Mouse (Mus musculus) frontal cortex, postnatal 10 days (tissue): Measurements from ENCODE around the gene Yy1.
"Not testable (repeated sequence)": the region's sequence is repeated elsewhere in the genome, so short reads cannot be mapped to it uniquely, and the experiment has no call there.

ENCODE experiments used
- DNase-seq, 2 experiments: peaks; one replicate each; pipeline ENCODE4 v3.0.0; 2022; ENCODE audit warnings: low spot score in 2 of 2, mixed read lengths in 1 of 2

Gene Yy1

DNA sequence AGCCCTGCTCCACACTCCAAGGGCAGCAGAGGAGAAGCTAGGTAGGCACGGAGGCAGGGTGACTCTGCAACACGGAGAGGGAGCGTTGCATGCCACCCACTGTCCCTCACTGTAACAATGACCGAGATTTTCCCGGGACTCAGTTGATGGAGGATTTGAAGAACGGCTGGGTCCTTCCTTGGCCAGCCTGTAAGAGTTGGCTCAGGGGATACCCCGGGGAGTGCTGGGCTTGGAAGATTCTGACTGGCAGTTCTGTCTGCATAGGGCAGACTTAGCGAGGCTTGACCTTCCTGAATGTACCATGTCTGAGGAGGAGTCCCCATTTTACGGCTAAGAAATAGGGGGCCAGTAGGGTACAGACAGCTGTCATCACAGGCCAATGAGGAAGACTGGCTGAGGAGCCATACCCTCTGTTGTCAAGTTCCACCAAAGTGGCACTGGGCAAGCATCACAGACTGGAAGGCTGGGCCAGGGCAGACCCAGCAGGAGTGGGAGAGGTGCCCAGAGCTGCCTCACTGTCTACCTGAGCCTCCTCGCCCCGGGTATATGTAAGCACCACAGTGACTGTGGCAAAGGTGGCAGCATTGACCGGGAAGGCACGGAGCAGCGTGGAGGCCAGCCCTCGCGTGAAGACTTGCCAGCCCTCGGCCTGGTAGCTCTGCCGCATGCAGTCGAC, 33.6 kb downstream of the Yy1 start:
- DNase-seq = no peak

DNA sequence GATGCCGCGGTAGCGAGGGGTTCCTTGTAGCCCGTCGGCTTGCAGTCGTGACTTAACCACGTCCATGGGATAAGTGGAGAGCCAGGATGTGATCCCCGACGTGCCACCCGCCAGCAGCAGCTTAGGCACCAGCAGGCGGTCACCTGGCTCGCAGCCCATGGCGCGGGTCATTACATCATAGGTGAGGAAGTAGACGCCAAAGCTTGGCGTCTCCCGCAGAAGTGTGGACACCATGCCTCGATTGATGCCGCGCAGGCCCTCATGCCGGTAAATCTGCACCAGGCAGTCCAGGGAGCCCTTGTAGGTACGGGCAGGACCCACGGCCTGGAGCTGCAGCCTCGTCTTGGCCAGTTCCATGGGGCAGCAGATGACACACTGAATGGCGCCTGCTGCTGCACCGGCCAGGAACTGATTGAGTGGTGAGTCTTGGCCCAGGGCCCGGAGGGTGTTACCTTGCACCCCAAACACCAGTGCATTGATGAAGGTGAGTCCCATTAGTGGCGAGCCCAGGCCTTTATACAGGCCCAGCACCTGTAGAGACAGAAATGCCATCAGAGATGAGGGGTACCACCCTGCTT, 34.3 kb downstream of the Yy1 start:
- DNase-seq = peak in 1 of 2 experiments; percentile 17

DNA sequence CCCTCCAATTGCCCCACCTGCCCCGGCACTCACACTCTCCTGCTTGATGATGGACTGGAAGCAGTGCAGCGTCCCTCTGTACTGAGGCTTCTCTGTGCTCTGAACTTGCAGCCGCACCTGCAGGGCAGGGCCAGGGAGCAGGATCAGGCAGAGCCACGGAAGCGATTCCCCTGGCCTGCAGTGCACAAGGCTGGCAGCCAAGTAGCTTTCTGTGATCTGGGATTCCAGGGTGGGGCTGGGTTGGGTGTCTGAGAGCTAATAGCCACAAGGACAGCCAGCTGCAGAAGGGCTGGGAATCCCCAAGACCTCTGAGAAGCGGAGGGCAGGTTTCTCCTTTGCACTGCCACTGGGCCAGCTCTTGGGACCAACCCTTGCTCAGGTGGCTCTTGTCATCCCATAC, 34.9 kb downstream of the Yy1 start:
- no peak for DNase-seq

DNA sequence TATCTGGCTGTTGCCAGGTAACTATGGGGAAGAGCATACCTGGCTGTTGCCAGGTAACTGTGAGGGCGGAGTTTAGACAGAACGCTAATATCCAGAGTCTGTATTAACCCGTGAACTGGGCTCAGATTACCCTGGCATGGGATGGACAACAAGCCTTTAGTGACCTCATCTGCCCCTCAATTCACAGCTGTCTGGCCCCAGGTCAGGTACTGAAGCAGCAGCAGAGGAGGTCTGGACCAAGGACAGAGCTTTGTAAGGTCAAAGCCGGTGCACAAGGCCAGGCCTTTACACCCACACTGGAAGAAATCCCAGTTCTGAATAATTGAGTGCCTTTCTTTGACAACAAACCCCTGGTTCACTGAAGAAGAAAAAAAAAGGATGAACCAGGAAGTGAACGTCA, 36.9 kb downstream of the Yy1 start:
- no peak for DNase-seq

DNA sequence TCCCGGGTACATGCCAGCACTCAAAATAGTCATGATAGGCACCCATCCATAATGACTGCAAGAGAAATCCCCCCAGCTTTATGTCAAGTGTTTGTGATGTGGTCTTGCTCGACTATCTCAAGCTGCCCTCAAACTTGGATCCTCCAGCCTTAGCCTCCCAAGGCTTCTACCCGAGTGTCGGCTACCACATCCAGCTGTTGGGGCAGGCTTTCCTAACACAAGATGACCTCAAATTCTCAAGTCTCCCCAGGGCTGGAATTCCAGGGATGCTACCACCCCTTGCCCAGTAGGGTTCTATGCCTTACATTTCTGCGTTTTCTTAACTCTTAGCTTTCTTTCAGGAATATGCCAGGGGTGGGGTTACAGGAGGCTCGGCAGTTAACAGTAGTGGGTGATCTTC, 37.6 kb downstream of the Yy1 start:
- no peak for DNase-seq

DNA sequence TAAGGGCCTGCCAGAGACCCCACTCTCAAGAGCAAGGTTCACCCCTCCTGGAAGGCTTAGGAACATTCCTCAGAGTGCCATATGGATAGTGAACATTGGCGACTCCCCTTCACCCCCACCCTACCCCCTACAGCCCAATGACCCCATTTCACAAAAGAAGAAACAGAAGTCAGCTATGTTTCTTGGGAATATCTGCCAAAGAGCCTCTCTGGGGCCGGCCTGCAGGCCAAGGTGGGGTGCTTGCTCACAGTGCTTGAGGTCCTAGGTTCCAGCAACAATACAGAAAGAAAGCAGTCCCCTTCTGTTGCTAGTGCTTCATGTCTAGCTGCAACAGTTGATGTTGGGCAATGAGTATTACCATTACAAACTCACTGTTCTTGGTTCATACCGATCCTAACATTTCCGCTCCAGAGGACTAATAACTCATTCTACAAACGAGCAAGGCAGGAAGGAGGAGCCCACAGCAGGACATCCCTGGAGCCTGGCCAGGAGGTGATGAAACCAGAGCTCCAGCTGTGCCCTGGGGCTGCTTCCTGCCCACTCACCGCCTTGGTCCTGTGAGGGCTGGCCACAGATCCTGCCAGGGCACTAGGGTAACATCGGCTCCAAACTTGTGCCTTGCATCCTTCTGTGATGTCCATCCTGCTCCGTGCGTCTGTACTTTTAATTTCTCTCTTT, 39.3 kb downstream of the Yy1 start:
- DNase-seq = no peak

DNA sequence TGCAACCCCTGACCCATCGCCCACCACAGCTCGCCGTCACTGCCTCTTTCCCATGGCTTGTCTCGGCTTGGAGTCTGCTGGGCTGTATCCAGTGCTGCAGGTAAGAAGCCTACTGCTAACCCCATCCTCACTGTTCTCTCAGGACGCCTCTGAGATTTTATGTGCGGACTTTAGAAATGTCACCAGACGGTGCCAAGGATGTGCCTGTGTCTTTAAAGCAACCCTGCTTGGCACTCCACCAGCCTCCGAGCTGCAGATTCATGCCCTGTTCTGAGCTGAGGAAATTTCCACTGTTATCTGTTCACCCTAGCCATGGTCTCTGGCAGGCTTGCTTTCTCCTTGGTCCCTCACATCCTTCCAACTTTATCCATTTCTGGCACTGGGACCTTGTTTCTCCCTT, 40.1 kb downstream of the Yy1 start:
- no peak for DNase-seq

DNA sequence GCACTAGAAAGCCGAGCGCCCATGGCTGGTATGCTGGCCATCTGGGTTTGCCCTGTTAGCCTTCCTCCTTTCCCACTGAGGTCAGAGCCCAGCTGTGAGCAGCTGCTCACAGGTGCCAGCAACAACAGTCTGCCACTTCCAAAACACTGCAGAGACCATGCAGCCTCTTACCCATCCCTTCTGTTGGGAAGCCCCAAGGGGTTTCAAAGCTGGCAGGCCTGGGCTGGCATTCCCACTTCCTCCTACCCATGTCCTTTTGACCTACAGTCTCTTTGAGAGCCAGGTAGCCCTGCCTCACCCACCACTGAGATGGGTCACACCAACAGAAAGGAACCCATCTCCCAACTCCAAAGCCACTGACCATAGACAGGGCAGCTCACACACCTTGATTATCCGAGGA, 40.6 kb downstream of the Yy1 start:
- no peak for DNase-seq

DNA sequence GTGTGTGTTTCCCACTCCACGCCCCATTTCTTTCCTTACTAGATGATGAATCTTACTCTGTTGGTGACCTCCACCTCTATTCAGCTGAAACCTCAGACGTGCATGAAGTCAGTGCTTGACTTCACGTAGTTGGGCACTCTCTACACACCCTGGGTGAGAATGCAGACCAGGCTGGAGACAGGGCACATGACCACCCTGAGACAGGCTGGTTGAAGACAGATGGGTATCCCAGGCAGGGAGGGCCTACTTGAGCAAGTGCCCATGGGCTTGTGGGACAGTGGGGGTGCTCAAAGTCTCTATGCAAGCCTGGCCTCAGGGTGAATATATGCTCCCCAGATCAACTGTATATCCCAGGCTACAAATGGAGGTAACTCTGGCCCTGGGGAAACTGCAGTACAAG, 41.6 kb downstream of the Yy1 start:
- DNase-seq = no peak

DNA sequence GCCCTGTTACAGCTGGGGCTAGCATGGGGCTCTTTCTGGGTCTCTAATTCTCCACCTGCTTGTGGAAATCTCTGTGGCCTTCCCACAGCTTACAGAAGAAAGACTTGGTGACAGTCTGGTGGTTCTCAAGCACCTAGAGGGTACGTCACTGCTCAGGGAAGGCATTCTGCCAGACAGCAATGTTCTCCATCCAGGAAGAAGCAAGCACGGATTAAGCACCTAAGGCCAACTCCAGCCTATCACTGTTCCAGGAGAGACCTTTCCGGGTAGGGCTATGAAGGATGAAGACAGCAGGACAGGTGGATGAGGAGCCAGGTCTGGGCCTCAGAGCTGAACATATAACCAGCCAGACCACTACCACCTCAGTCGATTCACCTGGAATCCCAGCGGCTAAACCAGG, 42.0 kb downstream of the Yy1 start:
- no peak for DNase-seq

DNA sequence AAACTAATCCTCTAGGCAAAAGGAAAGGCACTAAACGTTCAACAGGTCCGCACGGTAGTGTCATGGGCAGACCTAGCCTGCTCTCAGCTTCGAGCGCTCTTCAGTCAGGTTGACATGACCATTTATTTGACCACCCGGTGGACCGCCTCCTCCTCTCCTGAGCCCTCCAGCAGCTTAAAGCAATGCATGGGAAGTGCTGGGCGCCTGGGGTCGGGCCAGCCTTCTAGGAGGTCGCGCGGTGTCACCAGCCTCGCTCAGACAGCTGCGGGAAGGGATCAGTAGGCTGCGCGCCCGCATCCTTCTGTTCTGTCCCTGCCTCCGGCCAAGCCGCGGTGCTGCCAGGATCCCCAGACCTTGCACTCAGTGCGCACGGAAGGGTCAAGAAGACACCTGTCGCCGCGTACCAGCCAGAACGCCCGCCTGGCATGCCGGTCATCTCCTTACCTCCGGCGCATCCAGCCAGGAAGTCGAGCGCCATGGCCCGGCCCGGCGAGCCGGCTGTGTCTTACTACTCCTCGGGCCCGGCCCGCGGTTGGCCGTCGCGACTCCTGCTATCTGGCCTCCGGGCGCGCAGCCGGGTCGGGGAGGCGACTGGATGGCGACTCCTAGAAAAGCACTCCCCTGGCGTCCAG, 42.6 kb downstream of the Yy1 start:
- no peak for DNase-seq

DNA sequence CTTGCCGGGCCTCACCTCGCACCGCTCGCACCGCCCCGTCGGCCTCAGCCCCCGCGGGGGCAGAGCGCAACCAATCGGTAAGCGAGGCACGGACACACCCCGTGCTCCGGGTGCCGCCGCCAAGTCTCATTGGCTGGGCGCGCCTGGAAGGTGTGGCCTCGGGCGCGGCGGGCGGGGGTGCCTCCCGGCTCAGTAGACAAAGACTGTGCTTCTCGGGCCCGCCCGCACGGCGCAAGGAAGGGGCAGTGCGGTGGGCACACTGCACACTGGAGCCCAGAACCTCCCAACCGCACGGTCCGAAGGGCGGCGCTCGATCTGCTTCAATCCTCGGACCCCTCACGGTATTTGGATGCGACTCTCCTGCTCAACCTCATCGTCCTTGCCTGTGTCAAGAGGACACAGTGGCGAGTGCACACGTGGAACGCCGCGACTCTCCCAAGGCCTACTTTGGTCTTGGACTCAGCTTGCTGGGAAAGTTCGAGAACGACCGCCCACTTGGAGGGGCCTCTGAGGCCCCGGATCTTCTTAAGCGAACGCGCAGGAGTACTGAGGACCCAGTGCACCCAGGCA, 43.2 kb downstream of the Yy1 start, which contains the start of the genes Slc25a29 and Slc25a47:
TSS of gene Slc25a29 (minus strand) at position 44 of the 570 bp plus-strand sequence.
TSS of gene Slc25a47 (plus strand) at position 207 of the 570 bp plus-strand sequence.
- peak; percentile 96 to 97 for DNase-seq

DNA sequence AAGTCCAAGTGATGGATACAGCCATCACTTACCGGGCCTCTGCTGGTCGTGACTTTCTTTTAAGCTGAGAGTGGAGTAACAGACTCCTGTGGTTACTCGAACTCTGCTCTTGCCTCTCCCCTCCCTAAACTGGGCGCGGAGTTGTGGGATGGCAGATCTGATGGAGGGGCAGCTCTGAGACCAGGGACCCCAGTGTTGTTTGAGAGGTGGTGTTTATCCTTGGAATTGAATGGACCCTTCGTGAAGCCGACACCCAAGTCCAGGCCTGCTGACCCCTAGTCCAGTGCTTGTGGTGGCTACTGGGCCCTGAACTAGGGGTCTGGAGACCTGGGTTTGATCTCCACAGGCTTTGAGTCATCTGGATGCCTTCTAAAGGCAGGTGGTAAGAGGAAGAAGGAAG, 43.9 kb downstream of the Yy1 start:
- no peak for DNase-seq

DNA sequence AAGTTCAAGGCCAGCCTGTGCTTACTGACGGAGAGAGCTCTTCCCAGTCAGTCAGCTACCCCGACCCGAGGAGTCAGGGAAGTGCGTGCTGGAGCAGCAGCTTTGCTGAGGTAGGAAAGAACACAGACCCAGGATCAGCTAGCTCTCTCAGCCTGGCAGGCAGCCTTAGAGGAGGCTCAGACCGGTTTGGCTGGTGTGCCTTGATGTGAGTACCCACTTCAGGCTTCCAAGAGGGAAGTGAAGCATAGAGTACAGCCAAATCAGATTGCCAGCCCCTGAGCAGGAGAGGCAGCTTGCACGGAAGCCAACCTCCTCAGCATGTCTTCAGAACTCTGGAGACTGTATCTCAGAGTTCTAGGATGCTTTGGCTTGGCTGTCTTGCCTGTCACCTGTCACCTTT, 48.4 kb downstream of the Yy1 start:
- DNase-seq = no peak

DNA sequence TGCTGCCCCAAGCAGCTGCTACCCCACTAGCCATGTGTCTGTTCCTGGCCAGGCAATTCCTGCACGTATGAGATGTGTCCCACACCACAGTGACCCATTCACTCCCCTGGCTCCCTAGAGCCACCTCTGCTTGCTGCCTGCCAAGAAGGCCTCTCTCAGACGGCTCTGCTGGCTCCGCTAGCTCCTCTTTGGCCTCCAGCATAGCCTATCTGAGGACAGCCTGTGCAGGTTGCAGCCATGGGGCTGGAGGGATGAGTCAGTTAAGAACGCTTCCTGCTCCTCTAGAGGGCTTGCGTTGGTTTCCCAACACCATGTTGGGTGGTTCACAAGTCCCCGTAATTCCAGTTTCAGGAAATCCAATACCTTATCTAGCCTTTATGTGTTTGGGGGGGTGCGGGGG, 49.9 kb downstream of the Yy1 start:
- no peak for DNase-seq

DNA sequence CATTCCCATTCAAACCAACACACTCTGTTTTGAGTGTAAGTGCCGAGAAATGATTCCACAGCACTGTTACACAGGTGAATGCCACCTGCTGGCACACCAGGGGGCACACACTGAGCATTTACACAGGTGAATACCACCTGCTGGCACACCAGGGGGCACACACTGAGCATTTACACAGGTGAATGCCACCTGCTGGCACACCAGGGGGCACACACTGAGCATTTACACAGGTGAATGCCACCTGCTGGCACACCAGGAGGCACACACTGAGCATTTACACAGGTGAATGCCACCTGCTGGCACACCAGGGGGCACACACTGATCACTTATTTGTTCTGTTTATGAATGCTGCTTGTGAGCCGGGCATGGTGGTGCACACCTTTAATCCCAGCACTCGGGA, 55.3 kb downstream of the Yy1 start:
- DNase-seq = not testable (repeated sequence)

DNA sequence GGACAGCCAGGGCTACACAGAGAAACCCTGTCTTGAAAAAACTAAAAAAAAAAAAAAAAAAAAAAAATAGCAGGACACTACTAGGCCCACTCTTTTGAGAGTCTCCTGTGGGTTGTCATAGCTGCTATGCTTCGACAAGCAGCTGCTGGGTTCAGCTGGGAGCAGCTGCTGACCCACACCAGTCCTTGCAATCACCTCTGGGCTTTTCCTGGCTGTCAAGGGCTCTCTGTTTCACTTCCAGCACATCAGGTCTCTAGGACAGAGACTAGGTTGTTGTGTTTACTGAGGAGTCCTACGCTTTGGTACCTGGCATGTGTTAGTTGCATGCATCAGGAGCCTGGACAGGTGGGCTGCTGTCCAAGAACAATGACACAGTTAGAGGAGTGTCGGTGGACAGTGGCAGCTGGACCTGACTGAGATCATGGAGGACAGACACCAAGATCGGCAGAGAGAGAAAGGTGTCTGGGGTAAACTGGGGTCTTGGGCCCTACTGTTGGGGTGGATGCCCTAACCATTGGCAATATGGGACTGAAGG, 56.8 kb downstream of the Yy1 start:
- no peak for DNase-seq

DNA sequence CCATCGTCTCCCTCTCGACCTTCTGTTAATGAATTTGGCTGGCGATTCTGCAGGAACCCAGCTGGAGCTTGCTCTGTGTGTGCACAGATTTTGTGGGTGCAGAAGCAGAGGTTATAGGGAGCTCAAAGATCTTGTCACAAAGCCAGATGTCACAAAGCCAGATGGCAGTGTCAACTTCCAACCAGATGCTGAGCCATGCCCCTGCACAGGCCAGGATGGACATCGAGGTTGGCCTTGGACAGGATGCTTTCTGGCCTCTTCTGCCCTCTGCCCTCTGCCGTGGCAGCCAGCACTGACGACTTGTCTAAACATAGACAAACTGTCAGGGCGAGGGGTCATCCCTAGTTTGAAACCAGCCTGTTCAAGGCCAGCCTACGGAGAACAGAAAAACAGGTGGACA, 57.4 kb downstream of the Yy1 start:
- DNase-seq = no peak

DNA sequence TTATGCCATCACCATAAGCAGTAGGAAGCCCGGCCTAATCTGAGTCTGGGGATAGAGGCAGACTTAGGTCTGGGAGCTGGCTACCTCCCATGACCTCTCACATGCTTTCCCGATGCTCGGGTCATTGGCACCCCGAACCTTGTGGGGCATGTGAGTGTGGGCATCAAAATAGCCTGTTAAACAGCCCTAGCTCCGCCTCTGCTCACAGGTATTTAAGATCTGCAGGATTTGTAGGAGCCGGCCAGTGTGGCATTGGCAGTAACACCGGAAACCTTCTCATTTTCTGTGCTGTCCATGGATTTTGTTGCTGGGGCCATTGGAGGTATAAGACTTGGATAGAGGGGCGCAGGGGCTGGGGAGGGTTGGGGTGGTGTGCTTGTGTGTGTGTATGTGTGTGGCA, 58.1 kb downstream of the Yy1 start:
- DNase-seq = no peak

DNA sequence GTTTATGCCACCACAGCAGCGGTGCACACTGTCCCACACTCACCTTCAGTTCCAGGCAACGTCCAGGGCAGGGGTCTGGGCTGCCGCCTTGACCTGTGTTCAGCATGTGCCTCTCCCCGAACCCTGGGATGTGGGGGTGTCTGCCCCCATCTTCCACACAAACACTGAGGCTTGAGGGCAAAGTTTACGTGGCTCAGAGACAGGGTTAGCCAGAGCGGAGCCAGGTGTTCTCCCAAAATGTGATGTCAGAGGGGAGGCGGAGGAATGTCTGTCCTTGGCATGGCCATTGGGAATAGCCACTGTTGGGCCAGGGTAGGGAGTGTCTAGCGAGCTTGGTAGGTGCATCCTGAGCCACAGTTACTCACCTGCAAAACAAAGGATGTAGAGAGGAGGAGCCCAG, 60.0 kb downstream of the Yy1 start:
- no peak for DNase-seq

DNA sequence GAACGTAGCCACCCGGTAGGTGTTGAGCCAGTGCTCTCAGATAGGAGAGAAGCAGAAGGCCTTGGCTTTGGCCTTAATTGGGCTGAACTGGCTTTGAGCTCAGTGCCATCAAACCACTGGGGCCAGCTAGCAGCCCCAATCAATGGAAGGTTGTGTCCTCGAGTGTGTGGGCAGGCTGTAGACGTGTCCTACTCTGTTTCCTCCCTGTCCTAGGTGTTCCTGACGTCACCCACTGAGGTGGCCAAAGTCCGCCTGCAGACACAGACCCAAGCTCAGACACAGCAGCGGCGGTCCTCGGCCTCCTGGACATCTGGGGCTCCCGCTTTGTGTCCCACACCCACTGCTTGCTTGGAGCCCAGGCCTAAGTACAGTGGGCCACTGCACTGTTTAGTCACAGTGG, 62.3 kb downstream of the Yy1 start:
- DNase-seq = no peak

DNA sequence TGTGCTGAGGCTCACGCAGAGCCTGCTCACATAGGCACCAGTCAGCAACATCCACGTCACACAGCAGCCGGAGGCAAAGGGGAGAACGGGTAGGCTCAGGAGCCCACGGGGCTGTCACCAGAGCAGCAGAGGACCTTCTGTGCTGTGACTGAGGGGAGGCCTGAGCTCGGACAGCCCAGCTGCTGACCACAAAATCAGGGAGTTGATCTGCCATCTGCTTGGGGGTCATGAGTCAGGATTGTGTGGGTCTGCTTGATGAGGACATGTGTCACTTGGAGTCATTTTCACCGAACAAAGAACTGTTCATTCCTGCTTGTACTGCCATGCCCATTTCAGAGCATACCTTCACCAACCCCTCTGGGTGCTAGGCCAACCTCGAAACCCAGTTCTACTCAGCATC, 63.4 kb downstream of the Yy1 start:
- no peak for DNase-seq
